Mouse (Mus musculus): ENCODE measurements around the gene Limk1. TPM values are rescaled to one million over a fixed set of nuclear protein-coding genes. Genes with fewer than 3 reads are reported as not detected.
"Not testable (repeated sequence)": the region's sequence is repeated elsewhere in the genome, so short reads cannot be mapped to it uniquely, and the experiment has no call there.

Gene Limk1
- total RNA-seq, 2 experiments from 2014 or later = 58.2 to 64.4 TPM

GRCm38 (mm10) chr5:134680238-134680637 lies 8.2 kb downstream of the Limk1 start:
- DNase-seq (ENCODE audit: low spot score in 2 of 2) = no peak
- intact Hi-C loops (cut with DNase I) = no loop called here

- DNase-seq (ENCODE audit: low spot score in 2 of 2) = no peak
- intact Hi-C loops (cut with DNase I) = loop anchor here (5.0 kb wide), 1 partner anchor 37 kb away; no protein-coding TSS in a partner anchor
These were observed 9.4 kb downstream of the Limk1 start for GRCm38 (mm10) chr5:134678827-134679546.

GRCm38 (mm10) chr5:134678031-134678430 lies 10.4 kb downstream of the Limk1 start:
- intact Hi-C loops (cut with DNase I) = loop anchor here (5.0 kb wide), 1 partner anchor 36 kb away; no protein-coding TSS in a partner anchor

GRCm38 (mm10) chr5:134677491-134677890 lies 10.9 kb downstream of the Limk1 start:
- intact Hi-C loops (cut with DNase I) = loop anchor here (5.0 kb wide), 1 partner anchor 35 kb away; no protein-coding TSS in a partner anchor

More at GRCm38 (mm10) chr5:134678031-134678430, 10.4 kb downstream of the Limk1 start:
- DNase-seq (ENCODE audit: low spot score in 2 of 2) = peak in 1 of 2 experiments; percentile 16

GRCm38 (mm10) chr5:134675956-134676759 lies 12.2 kb downstream of the Limk1 start:
- DNase-seq (ENCODE audit: low spot score in 2 of 2) = peak; percentile 49 to 55
- intact Hi-C loops (cut with DNase I) = loop anchor here (5.0 kb wide), 1 partner anchor 34 kb away; no protein-coding TSS in a partner anchor

More at GRCm38 (mm10) chr5:134677491-134677890, 10.9 kb downstream of the Limk1 start:
- DNase-seq (ENCODE audit: low spot score in 2 of 2) = no peak

GRCm38 (mm10) chr5:134674977-134675376 lies 13.4 kb downstream of the Limk1 start:
- intact Hi-C loops (cut with DNase I) = loop anchor here (5.0 kb wide), 1 partner anchor 33 kb away; no protein-coding TSS in a partner anchor
- DNase-seq (ENCODE audit: low spot score in 2 of 2) = no peak

GRCm38 (mm10) chr5:134672611-134673010 lies 15.8 kb downstream of the Limk1 start:
- DNase-seq (ENCODE audit: low spot score in 2 of 2) = no peak
- intact Hi-C loops (cut with DNase I) = no loop called here

GRCm38 (mm10) chr5:134672198-134672516 lies 16.2 kb downstream of the Limk1 start:
- no peak for DNase-seq (ENCODE audit: low spot score in 2 of 2)
- intact Hi-C loops (cut with DNase I) = no loop called here

GRCm38 (mm10) chr5:134671335-134672197 lies 16.8 kb downstream of the Limk1 start:
- intact Hi-C loops (cut with DNase I) = no loop called here

GRCm38 (mm10) chr5:134669001-134669708 lies 19.2 kb downstream of the Limk1 start:
- DNase-seq (ENCODE audit: low spot score in 2 of 2) = no peak
- intact Hi-C loops (cut with DNase I) = no loop called here

More at GRCm38 (mm10) chr5:134671335-134672197, 16.8 kb downstream of the Limk1 start:
- DNase-seq (ENCODE audit: low spot score in 2 of 2) = no peak

- intact Hi-C loops (cut with DNase I) = no loop called here
- DNase-seq (ENCODE audit: low spot score in 2 of 2) = peak in 1 of 2 experiments; percentile 46
These were observed 19.9 kb downstream of the Limk1 start for GRCm38 (mm10) chr5:134668495-134668894.

- DNase-seq (ENCODE audit: low spot score in 2 of 2) = no peak
- intact Hi-C loops (cut with DNase I) = loop anchor here (10.0 kb wide), 1 partner anchor 248 kb away; the partner anchor contains the start of gene Tmem270
These were observed 31.7 kb downstream of the Limk1 start for GRCm38 (mm10) chr5:134656708-134657107.

- intact Hi-C loops (cut with DNase I) = loop anchor here (10.0 kb wide), 1 partner anchor 253 kb away; the partner anchor contains the start of gene Tmem270
- peak; percentile 40 to 47 for DNase-seq (ENCODE audit: low spot score in 2 of 2)
These were observed 36.4 kb downstream of the Limk1 start for GRCm38 (mm10) chr5:134652015-134652414.

- DNase-seq (ENCODE audit: low spot score in 2 of 2) = no peak
- intact Hi-C loops (cut with DNase I) = loop anchor here (10.0 kb wide), 1 partner anchor 254 kb away; the partner anchor contains the start of gene Tmem270
These were observed 37.5 kb downstream of the Limk1 start for GRCm38 (mm10) chr5:134650926-134651325.

- DNase-seq (ENCODE audit: low spot score in 2 of 2); intact Hi-C loops (cut with DNase I): not testable (repeated sequence)
These were observed 39.4 kb downstream of the Limk1 start for GRCm38 (mm10) chr5:134648976-134649375.

- no peak for DNase-seq (ENCODE audit: low spot score in 2 of 2)
- intact Hi-C loops (cut with DNase I) = no loop called here
These were observed 41.0 kb downstream of the Limk1 start for GRCm38 (mm10) chr5:134647394-134647793.

- intact Hi-C loops (cut with DNase I) = no loop called here
These were observed 41.9 kb downstream of the Limk1 start for GRCm38 (mm10) chr5:134646461-134646860.

GRCm38 (mm10) chr5:134644643-134645118 lies 43.7 kb downstream of the Limk1 start:
- intact Hi-C loops (cut with DNase I) = loop anchor here (5.0 kb wide), 1 partner anchor 33 kb away; no protein-coding TSS in a partner anchor
- peak in 1 of 2 experiments; percentile 42 for DNase-seq (ENCODE audit: low spot score in 2 of 2)

More at GRCm38 (mm10) chr5:134646461-134646860, 41.9 kb downstream of the Limk1 start:
- DNase-seq (ENCODE audit: low spot score in 2 of 2) = no peak
